Mouse (Mus musculus): ENCODE measurements around the gene Sgsm1. TPM values are rescaled to one million over a fixed set of nuclear protein-coding genes. Genes with fewer than 3 reads are reported as not detected.

The Sgsm1 gene
- total RNA-seq, 1 experiment = 7.1 TPM

- Histone ChIP-seq H3K4me3 (ENCODE audit: insufficient read depth in 1 of 2, low read depth in 1 of 2, low read length in 2 of 2, poor library complexity in 1 of 2, severe bottlenecking in 1 of 2) (peak overlapping the region; percentile 65 to 76), H3K4me1 (ENCODE audit: control insufficient read depth in 2 of 2, insufficient read depth in 2 of 2, low read length in 2 of 2, poor library complexity in 1 of 2) (peaks cover 3 to 26% of the 10 kb centered on the region in 2 experiments; a peak in 3 of 4 replicates), H3K36me3 (ENCODE audit: control insufficient read depth, insufficient read depth, low read length, poor library complexity, severe bottlenecking) (peaks cover 9% of the 10 kb centered on the region; the same call in 1 of the 2 replicates), H3K9ac (ENCODE audit: insufficient read depth, low read depth, low read length, poor library complexity, severe bottlenecking) (peak overlapping the region; percentile 78), H3K9me3 (ENCODE audit: control insufficient read depth, insufficient read depth, low read depth, low read length) (no peaks in the 10 kb centered on the region), H3K27ac (ENCODE audit: insufficient read depth, low read depth, low read length, poor library complexity, severe bottlenecking) (no peak overlapping the region)
- no peak for TF ChIP-seq ZC3H11A (IDR thresholded peaks at IDR 0.05; ENCODE audit: borderline replicate concordance, low read depth, low read length)
- no peak for TF ChIP-seq HCFC1 (IDR thresholded peaks at IDR 0.05; ENCODE audit: borderline replicate concordance, insufficient read depth, low read length)
- no peak for TF ChIP-seq ZNF384 (IDR thresholded peaks at IDR 0.05; ENCODE audit: low read depth, low read length)
- TF ChIP-seq MAFK (IDR thresholded peaks at IDR 0.05; ENCODE audit: insufficient read depth, low read depth, low read length) = no peak
- peak; percentile 74; the same call in 1 of the 2 replicates for TF ChIP-seq CHD2 (IDR thresholded peaks at IDR 0.05; ENCODE audit: low read depth, low read length)
- in situ Hi-C loops (cut with MboI; ENCODE audit: low sequenced_read_pairs in 2 of 2, unreplicated experiment in 2 of 2) = no loop called here
- DNase-seq (ENCODE audit: low read depth, low spot score) = peak; percentile 68
Measured at GRCm38 (mm10) chr5:113280138-113280856, 30.3 kb downstream of the Sgsm1 start.

- Histone ChIP-seq H3K4me3 (ENCODE audit: insufficient read depth in 1 of 2, low read depth in 1 of 2, low read length in 2 of 2, poor library complexity in 1 of 2, severe bottlenecking in 1 of 2) (peak overlapping the region; percentile 32 to 63; a peak in 3 of 4 replicates), H3K27ac (ENCODE audit: insufficient read depth, low read depth, low read length, poor library complexity, severe bottlenecking) (no peak overlapping the region), H3K9me3 (ENCODE audit: control insufficient read depth, insufficient read depth, low read depth, low read length) (no peaks in the 10 kb centered on the region), H3K4me1 (ENCODE audit: control insufficient read depth in 2 of 2, insufficient read depth in 2 of 2, low read length in 2 of 2, poor library complexity in 1 of 2) (peaks cover 3 to 20% of the 10 kb centered on the region in 2 experiments; a peak in 3 of 4 replicates), H3K36me3 (ENCODE audit: control insufficient read depth, insufficient read depth, low read length, poor library complexity, severe bottlenecking) (peaks cover 15% of the 10 kb centered on the region; the same call in 1 of the 2 replicates), H3K9ac (ENCODE audit: insufficient read depth, low read depth, low read length, poor library complexity, severe bottlenecking) (peak overlapping the region; percentile 14; the same call in 1 of the 2 replicates)
- DNase-seq (ENCODE audit: low read depth, low spot score) = peak; percentile 77
- in situ Hi-C loops (cut with MboI; ENCODE audit: low sequenced_read_pairs in 2 of 2, unreplicated experiment in 2 of 2) = no loop called here
- TF ChIP-seq ZC3H11A (IDR thresholded peaks at IDR 0.05; ENCODE audit: borderline replicate concordance, low read depth, low read length) = no peak
- no peak for TF ChIP-seq MAFK (IDR thresholded peaks at IDR 0.05; ENCODE audit: insufficient read depth, low read depth, low read length)
- TF ChIP-seq HCFC1 (IDR thresholded peaks at IDR 0.05; ENCODE audit: borderline replicate concordance, insufficient read depth, low read length) = no peak
- TF ChIP-seq CHD2 (IDR thresholded peaks at IDR 0.05; ENCODE audit: low read depth, low read length) = no peak
- TF ChIP-seq ZNF384 (IDR thresholded peaks at IDR 0.05; ENCODE audit: low read depth, low read length) = no peak
Measured at GRCm38 (mm10) chr5:113275839-113276238, 34.7 kb downstream of the Sgsm1 start.

GRCm38 (mm10) chr5:113271207-113271811 is 39.3 kb downstream of the Sgsm1 start:
- DNase-seq (ENCODE audit: low read depth, low spot score) = no peak
- in situ Hi-C loops (cut with MboI; ENCODE audit: low sequenced_read_pairs in 2 of 2, unreplicated experiment in 2 of 2) = no loop called here
- TF ChIP-seq HCFC1 (IDR thresholded peaks at IDR 0.05; ENCODE audit: borderline replicate concordance, insufficient read depth, low read length) = peak; percentile 97
- no peak for TF ChIP-seq MAFK (IDR thresholded peaks at IDR 0.05; ENCODE audit: insufficient read depth, low read depth, low read length)
- peak; percentile 99 for TF ChIP-seq ZNF384 (IDR thresholded peaks at IDR 0.05; ENCODE audit: low read depth, low read length)
- no peak for TF ChIP-seq ZC3H11A (IDR thresholded peaks at IDR 0.05; ENCODE audit: borderline replicate concordance, low read depth, low read length)
- TF ChIP-seq CHD2 (IDR thresholded peaks at IDR 0.05; ENCODE audit: low read depth, low read length) = no peak
- H3K4me3 ChIP-seq (ENCODE audit: insufficient read depth in 1 of 2, low read depth in 1 of 2, low read length in 2 of 2, poor library complexity in 1 of 2, severe bottlenecking in 1 of 2) = no peak overlapping the region; a peak in 1 of 4 replicates
- H3K9me3 ChIP-seq (ENCODE audit: control insufficient read depth, insufficient read depth, low read depth, low read length) = no peaks in the 10 kb centered on the region
- H3K9ac ChIP-seq (ENCODE audit: insufficient read depth, low read depth, low read length, poor library complexity, severe bottlenecking) = 0 out of 2 replicates have a peak overlapping the region, but pooled peaks have one; percentile 45
- H3K36me3 ChIP-seq (ENCODE audit: control insufficient read depth, insufficient read depth, low read length, poor library complexity, severe bottlenecking) = peaks cover 6% of the 10 kb centered on the region; the same call in 1 of the 2 replicates
- H3K27ac ChIP-seq (ENCODE audit: insufficient read depth, low read depth, low read length, poor library complexity, severe bottlenecking) = no peak overlapping the region
- peaks cover 3 to 9% of the 10 kb centered on the region in 2 experiments; a peak in 2 of 4 replicates for H3K4me1 ChIP-seq (ENCODE audit: control insufficient read depth in 2 of 2, insufficient read depth in 2 of 2, low read length in 2 of 2, poor library complexity in 1 of 2)

DNA sequence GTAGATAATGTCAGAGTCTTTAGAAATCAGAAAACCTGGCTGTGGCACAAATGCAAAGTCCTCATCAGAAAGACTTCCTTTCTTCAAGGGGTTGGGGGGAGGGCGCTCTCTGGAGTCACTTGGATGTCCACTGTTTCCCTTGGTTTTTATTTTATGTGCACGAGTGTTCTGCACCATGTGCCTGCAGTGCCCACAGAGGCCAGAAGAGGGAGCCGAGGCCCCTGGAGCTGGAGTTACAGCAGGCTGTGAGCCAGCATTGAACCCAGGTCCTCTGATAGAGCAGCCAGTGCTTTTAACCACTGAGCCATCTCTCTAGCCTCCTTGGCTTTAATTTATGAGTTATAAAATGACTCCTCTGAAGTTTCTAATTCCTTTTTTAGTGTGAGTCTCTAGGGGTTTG is 40.5 kb downstream of the Sgsm1 start:
- in situ Hi-C loops (cut with MboI; ENCODE audit: low sequenced_read_pairs in 2 of 2, unreplicated experiment in 2 of 2) = no loop called here
- no peak for TF ChIP-seq MAFK (IDR thresholded peaks at IDR 0.05; ENCODE audit: insufficient read depth, low read depth, low read length)
- TF ChIP-seq ZC3H11A (IDR thresholded peaks at IDR 0.05; ENCODE audit: borderline replicate concordance, low read depth, low read length) = no peak
- TF ChIP-seq HCFC1 (IDR thresholded peaks at IDR 0.05; ENCODE audit: borderline replicate concordance, insufficient read depth, low read length) = no peak
- TF ChIP-seq CHD2 (IDR thresholded peaks at IDR 0.05; ENCODE audit: low read depth, low read length) = no peak
- no peak for TF ChIP-seq ZNF384 (IDR thresholded peaks at IDR 0.05; ENCODE audit: low read depth, low read length)
- no peak overlapping the region for H3K4me3 ChIP-seq (ENCODE audit: insufficient read depth in 1 of 2, low read depth in 1 of 2, low read length in 2 of 2, poor library complexity in 1 of 2, severe bottlenecking in 1 of 2)

More for the DNA sequence above, 40.5 kb downstream of the Sgsm1 start:
- Histone ChIP-seq H3K9me3 (ENCODE audit: control insufficient read depth, insufficient read depth, low read depth, low read length) (no peaks in the 10 kb centered on the region), H3K4me1 (ENCODE audit: control insufficient read depth in 2 of 2, insufficient read depth in 2 of 2, low read length in 2 of 2, poor library complexity in 1 of 2) (peaks cover 0 to 9% of the 10 kb centered on the region in 2 experiments; a peak in 1 of 4 replicates), H3K27ac (ENCODE audit: insufficient read depth, low read depth, low read length, poor library complexity, severe bottlenecking) (no peak overlapping the region), H3K9ac (ENCODE audit: insufficient read depth, low read depth, low read length, poor library complexity, severe bottlenecking) (no peak overlapping the region), H3K36me3 (ENCODE audit: control insufficient read depth, insufficient read depth, low read length, poor library complexity, severe bottlenecking) (peaks cover 6% of the 10 kb centered on the region; the same call in 1 of the 2 replicates)
- DNase-seq (ENCODE audit: low read depth, low spot score) = peak; percentile 69

Data from ES-E14 (cell line).